Mouse (Mus musculus): ENCODE measurements around the gene Akt3. TPM values are rescaled to one million over a fixed set of nuclear protein-coding genes. Genes with fewer than 3 reads are reported as not detected.

Gene Akt3
- polyA plus RNA-seq, 1 experiment from 2014 or later: 29.6 TPM

GRCm38 (mm10) chr1:176970635-176971478 is 287.1 kb downstream of the Akt3 start:
- no peak for ATAC-seq
- DNase-seq (ENCODE audit: low read depth, low spot score): no peak
- H3K27me3 ChIP-seq: no peaks in the 10 kb centered on the region
- ChIA-PET CTCF (interaction anchor here (0.9 kb wide), 1 partner anchor 11 kb away, joined by 3 read pairs; no protein-coding TSS in a partner anchor), POLR2A (interaction anchor here (0.8 kb wide), 1 partner anchor 93 kb away, joined by 3 read pairs; no protein-coding TSS in a partner anchor)
- in situ Hi-C loops (cut with MboI; ENCODE audit: low pct_unique_long_range_greater_than_20kb): no loop called here
- no peak for TF ChIP-seq CTCF (IDR thresholded peaks at IDR 0.05)

Other genes with a start within 250 kb of the Akt3 start
- 57.0 TPM for gene Zbtb18, start 184.1 kb upstream of the Akt3 start, polyA plus RNA-seq (2021)